In genomic region chr1:75316861-75317240, GRCm38 (mm10) we compare ENCODE assay signal across 8 mouse cellular contexts. TPM values are rescaled to one million over a fixed set of nuclear protein-coding genes. Genes with fewer than 3 reads are reported as not detected.
DNase-seq lines count a peak whose midpoint lies in the region; ATAC-seq and TF ChIP-seq lines count a peak whose summit lies in the region.

No protein-coding gene starts in this region.

- H3K4me1 ChIP-seq in forebrain, embryonic 13.5 days: peaks cover 9% of the 10 kb centered on the region
- H3K4me1 ChIP-seq in heart, postnatal 0 days (ENCODE audit: control insufficient read depth, insufficient read depth): peaks cover 6% of the 10 kb centered on the region; the same call in 1 of the 2 replicates
- peaks cover 17% of the 10 kb centered on the region for H3K4me1 ChIP-seq in liver, embryonic 16.5 days (ENCODE audit: control insufficient read depth, low read depth, low read length)
- peaks cover 11% of the 10 kb centered on the region for H3K4me1 ChIP-seq in neural tube, embryonic 13.5 days (replicated peaks)

- WGBS in forebrain, embryonic 13.5 days: 0% methylated on average over 20 of the region's 20 CpGs
- under 1% methylated on average over 20 of the region's 20 CpGs for WGBS in heart, postnatal 0 days
- under 1% methylated on average over 19 of the region's 20 CpGs for WGBS in liver, embryonic 16.5 days (ENCODE audit: insufficient replicate concordance)
- WGBS in neural tube, embryonic 13.5 days: 0% methylated on average over 20 of the region's 20 CpGs

- peak overlapping the region; percentile 66 for H3K9ac ChIP-seq in forebrain, embryonic 13.5 days
- peak overlapping the region; percentile 77 for H3K9ac ChIP-seq in heart, postnatal 0 days (replicated peaks; ENCODE audit: low read depth, low read length)
- H3K9ac ChIP-seq in liver, embryonic 16.5 days (ENCODE audit: low read depth, low read length): peak overlapping the region; percentile 79
- H3K9ac ChIP-seq in neural tube, embryonic 13.5 days: peak overlapping the region; percentile 74

- DNase-seq in MEL-GATA-1-ER (ENCODE audit: extremely low read depth, low read depth): peak; percentile 56
- DNase-seq in heart, postnatal 0 days (ENCODE audit: low spot score): peak; percentile 71
- DNase-seq in kidney, postnatal 4 days: peak; percentile 93 to 95
- peak; percentile 59 for DNase-seq in urinary bladder, postnatal 10 days (ENCODE audit: low spot score)

- peak; percentile 30 for TF ChIP-seq CTCF in heart, postnatal 0 days (IDR thresholded peaks at IDR 0.05; ENCODE audit: low read depth)

- peak overlapping the region; percentile 64 for H3K4me3 ChIP-seq in forebrain, embryonic 13.5 days
- H3K4me3 ChIP-seq in heart, postnatal 0 days (ENCODE audit: low read depth, low read length): peak overlapping the region; percentile 83
- H3K4me3 ChIP-seq in liver, embryonic 16.5 days (ENCODE audit: low read depth, low read length): peak overlapping the region; percentile 88
- H3K4me3 ChIP-seq in neural tube, embryonic 13.5 days: peak overlapping the region; percentile 60

- no peaks in the 10 kb centered on the region for H3K9me3 ChIP-seq in forebrain, embryonic 13.5 days (replicated peaks)
- no peaks in the 10 kb centered on the region for H3K9me3 ChIP-seq in heart, postnatal 0 days (replicated peaks; ENCODE audit: control insufficient read depth, low read length)
- no peaks in the 10 kb centered on the region for H3K9me3 ChIP-seq in liver, embryonic 16.5 days (replicated peaks; ENCODE audit: control insufficient read depth, low read length)
- no peaks in the 10 kb centered on the region for H3K9me3 ChIP-seq in neural tube, embryonic 13.5 days

- H3K27ac ChIP-seq in forebrain, embryonic 13.5 days: peak overlapping the region; percentile 80
- H3K27ac ChIP-seq in heart, postnatal 0 days (ENCODE audit: low read depth): peak overlapping the region; percentile 97
- H3K27ac ChIP-seq in liver, embryonic 16.5 days (ENCODE audit: low read length): peak overlapping the region; percentile 97
- H3K27ac ChIP-seq in neural tube, embryonic 13.5 days (replicated peaks): peak overlapping the region; percentile 90

- peak overlapping the region; percentile 77 for H3K4me2 ChIP-seq in forebrain, embryonic 13.5 days
- peak overlapping the region; percentile 66 for H3K4me2 ChIP-seq in heart, postnatal 0 days (ENCODE audit: low read depth, low read length)
- H3K4me2 ChIP-seq in liver, embryonic 16.5 days (ENCODE audit: low read depth, low read length): peak overlapping the region; percentile 96
- H3K4me2 ChIP-seq in neural tube, embryonic 13.5 days: peak overlapping the region; percentile 72

- peak; percentile 41 for ATAC-seq in cerebellum, adult (ENCODE audit: insufficient number of reproducible peaks, low FRiP score, low TSS enrichment)
- peak; percentile 37; the same call in 1 of the 2 replicates for ATAC-seq in forebrain, embryonic 13.5 days
- peak; percentile 21 for ATAC-seq in heart, postnatal 0 days (ENCODE audit: insufficient read depth, low read depth)
- peak; percentile 6 for ATAC-seq in liver, embryonic 16.5 days (ENCODE audit: low read depth)
- peak; percentile 52 for ATAC-seq in neural tube, embryonic 13.5 days (ENCODE audit: low read depth)

- H3K27me3 ChIP-seq in forebrain, embryonic 13.5 days: no peaks in the 10 kb centered on the region; the same call in 1 of the 2 replicates
- no peaks in the 10 kb centered on the region for H3K27me3 ChIP-seq in heart, postnatal 0 days (ENCODE audit: control insufficient read depth, insufficient read depth, low read length)
- no peaks in the 10 kb centered on the region for H3K27me3 ChIP-seq in liver, embryonic 16.5 days (ENCODE audit: control insufficient read depth, insufficient read depth, low read depth, low read length)
- H3K27me3 ChIP-seq in neural tube, embryonic 13.5 days: no peaks in the 10 kb centered on the region

- H3K36me3 ChIP-seq in forebrain, embryonic 13.5 days (ENCODE audit: poor library complexity, severe bottlenecking): peaks cover 38% of the 10 kb centered on the region
- peaks cover 27% of the 10 kb centered on the region for H3K36me3 ChIP-seq in heart, postnatal 0 days (replicated peaks; ENCODE audit: control insufficient read depth, insufficient read depth, low read length)
- peaks cover 10% of the 10 kb centered on the region for H3K36me3 ChIP-seq in liver, embryonic 16.5 days (ENCODE audit: control insufficient read depth, insufficient read depth)
- H3K36me3 ChIP-seq in neural tube, embryonic 13.5 days: peaks cover 38% of the 10 kb centered on the region

- peak; percentile 49; the same call in 1 of the 2 replicates for TF ChIP-seq EP300 in heart, postnatal 0 days (IDR thresholded peaks at IDR 0.05; ENCODE audit: low read depth)

RNA-seq across cellular contexts. Expression of gene Dnpep, which starts 0.9 kb away (rescaled TPM):
- polyA plus RNA-seq in forebrain, embryonic 13.5 days (2015; fragmentation: Nextera tagmentation; extraction: Ambion mirVana): 140 and 142 TPM in 2 replicates
- 202 and 236 TPM in 2 replicates for total RNA-seq in heart, postnatal 0 days (2014; rRNA removed; ENCODE audit: low replicate concordance)
- polyA plus RNA-seq in heart, postnatal 0 days (2015; fragmentation: Nextera tagmentation; extraction: Ambion mirVana): 147 TPM in 2 replicates
- 52.4 and 52.7 TPM in 2 replicates for polyA plus RNA-seq in liver, embryonic 16.5 days (2015; fragmentation: Nextera tagmentation; extraction: Ambion mirVana)
- polyA plus RNA-seq in neural tube, embryonic 13.5 days (2015; fragmentation: Nextera tagmentation; extraction: Ambion mirVana): 187 and 190 TPM in 2 replicates

RNA-seq across cellular contexts. Expression of gene Resp18, which starts 38.6 kb away (rescaled TPM):
- 37.0 and 44.1 TPM in 2 replicates for polyA plus RNA-seq in forebrain, embryonic 13.5 days (2015; fragmentation: Nextera tagmentation; extraction: Ambion mirVana)
- total RNA-seq in heart, postnatal 0 days (2014; rRNA removed; ENCODE audit: low replicate concordance): not detected in 2 replicates
- polyA plus RNA-seq in heart, postnatal 0 days (2015; fragmentation: Nextera tagmentation; extraction: Ambion mirVana): 0.48 TPM in 1 of 2 replicates, not detected in the other
- polyA plus RNA-seq in liver, embryonic 16.5 days (2015; fragmentation: Nextera tagmentation; extraction: Ambion mirVana): 0.15 TPM in 1 of 2 replicates, not detected in the other
- 116 and 131 TPM in 2 replicates for polyA plus RNA-seq in neural tube, embryonic 13.5 days (2015; fragmentation: Nextera tagmentation; extraction: Ambion mirVana)

RNA-seq across cellular contexts. Expression of gene Des, which starts 43.3 kb away (rescaled TPM):
- polyA plus RNA-seq in forebrain, embryonic 13.5 days (2015; fragmentation: Nextera tagmentation; extraction: Ambion mirVana): 0.81 and 1.1 TPM in 2 replicates
- total RNA-seq in heart, postnatal 0 days (2014; rRNA removed; ENCODE audit: low replicate concordance): 983 and 1,187 TPM in 2 replicates
- 601 and 639 TPM in 2 replicates for polyA plus RNA-seq in heart, postnatal 0 days (2015; fragmentation: Nextera tagmentation; extraction: Ambion mirVana)
- 7.2 and 13.9 TPM in 2 replicates for polyA plus RNA-seq in liver, embryonic 16.5 days (2015; fragmentation: Nextera tagmentation; extraction: Ambion mirVana)
- polyA plus RNA-seq in neural tube, embryonic 13.5 days (2015; fragmentation: Nextera tagmentation; extraction: Ambion mirVana): 3.3 and 7.7 TPM in 2 replicates

RNA-seq across cellular contexts. Expression of gene Ptprn, which starts 52.5 kb away (rescaled TPM):
- 4.5 and 6.5 TPM in 2 replicates for polyA plus RNA-seq in forebrain, embryonic 13.5 days (2015; fragmentation: Nextera tagmentation; extraction: Ambion mirVana)
- total RNA-seq in heart, postnatal 0 days (2014; rRNA removed; ENCODE audit: low replicate concordance): 0.04 and 0.15 TPM in 2 replicates
- 0.16 and 0.26 TPM in 2 replicates for polyA plus RNA-seq in heart, postnatal 0 days (2015; fragmentation: Nextera tagmentation; extraction: Ambion mirVana)
- 0.04 and 0.11 TPM in 2 replicates for polyA plus RNA-seq in liver, embryonic 16.5 days (2015; fragmentation: Nextera tagmentation; extraction: Ambion mirVana)
- 15.8 and 19.2 TPM in 2 replicates for polyA plus RNA-seq in neural tube, embryonic 13.5 days (2015; fragmentation: Nextera tagmentation; extraction: Ambion mirVana)

RNA-seq across cellular contexts. Expression of gene Speg, which starts 58.2 kb away (rescaled TPM):
- 7.6 and 9.0 TPM in 2 replicates for polyA plus RNA-seq in forebrain, embryonic 13.5 days (2015; fragmentation: Nextera tagmentation; extraction: Ambion mirVana)
- total RNA-seq in heart, postnatal 0 days (2014; rRNA removed; ENCODE audit: low replicate concordance): 95.0 and 105 TPM in 2 replicates
- polyA plus RNA-seq in heart, postnatal 0 days (2015; fragmentation: Nextera tagmentation; extraction: Ambion mirVana): 26.8 and 30.2 TPM in 2 replicates
- polyA plus RNA-seq in liver, embryonic 16.5 days (2015; fragmentation: Nextera tagmentation; extraction: Ambion mirVana): 7.6 and 8.0 TPM in 2 replicates
- 17.8 and 21.4 TPM in 2 replicates for polyA plus RNA-seq in neural tube, embryonic 13.5 days (2015; fragmentation: Nextera tagmentation; extraction: Ambion mirVana)

Comparison
In these comparisons a context has a peak if more than half of its experiments do, and no peak if none do; other contexts are left out.
1. Peak in every context shown above with its lines: DNase-seq, ATAC-seq, H3K4me3 ChIP-seq and H3K27ac ChIP-seq.
2. RNA of gene Resp18, which starts 38.6 kb away (polyA plus RNA-seq): 116 to 131 TPM in neural tube, embryonic 13.5 days and 37.0 to 44.1 TPM in forebrain, embryonic 13.5 days; 0.15 TPM in liver, embryonic 16.5 days and 0.48 TPM in heart, postnatal 0 days; every median in the first group is over 10 times any median in the second.
3. RNA of gene Des, which starts 43.3 kb away (polyA plus RNA-seq): 601 to 639 TPM in heart, postnatal 0 days; 7.2 to 13.9 TPM in liver, embryonic 16.5 days, 3.3 to 7.7 TPM in neural tube, embryonic 13.5 days and 0.81 to 1.1 TPM in forebrain, embryonic 13.5 days; every median in the first group is over 10 times any median in the second.